Mouse (Mus musculus): ENCODE results near the gene Keg1. TPM values are rescaled to one million over a fixed set of nuclear protein-coding genes. Genes with fewer than 3 reads are reported as not detected.

Gene Keg1
- polyA plus RNA-seq, 1 experiment from 2014 or later: not detected

Other genes with a start within 250 kb of the Keg1 start
- gene Mpeg1, start 235.0 kb upstream of the Keg1 start, polyA plus RNA-seq (2015; fragmentation: Nextera tagmentation; extraction: Ambion mirVana): 0.47 and 0.54 TPM in 2 replicates
- 7.7 and 8.0 TPM in 2 replicates for gene Dtx4, start 194.3 kb upstream of the Keg1 start, polyA plus RNA-seq (2015; fragmentation: Nextera tagmentation; extraction: Ambion mirVana)
- gene Fam111a, start 150.0 kb upstream of the Keg1 start, polyA plus RNA-seq (2015; fragmentation: Nextera tagmentation; extraction: Ambion mirVana): 24.0 and 25.5 TPM in 2 replicates
- gene Gm4952, start 95.8 kb upstream of the Keg1 start, polyA plus RNA-seq (2015; fragmentation: Nextera tagmentation; extraction: Ambion mirVana): 0.10 TPM in 1 of 2 replicates, not detected in the other
- not detected in 2 replicates for gene Glyat, start 62.5 kb upstream of the Keg1 start, polyA plus RNA-seq (2015; fragmentation: Nextera tagmentation; extraction: Ambion mirVana)
- gene Olfr1442, start 25.3 kb upstream of the Keg1 start, polyA plus RNA-seq (2015; fragmentation: Nextera tagmentation; extraction: Ambion mirVana): not detected in 2 replicates
- gene Olfr1443, start 17.7 kb upstream of the Keg1 start, polyA plus RNA-seq (2015; fragmentation: Nextera tagmentation; extraction: Ambion mirVana): not detected in 2 replicates
- 0.48 and 0.87 TPM in 2 replicates for gene Cntf, start 69.8 kb downstream of the Keg1 start, polyA plus RNA-seq (2015; fragmentation: Nextera tagmentation; extraction: Ambion mirVana)
- gene Zfp91, start 100.3 kb downstream of the Keg1 start, polyA plus RNA-seq (2015; fragmentation: Nextera tagmentation; extraction: Ambion mirVana): 11.2 and 13.8 TPM in 2 replicates
- 6.0 and 6.3 TPM in 2 replicates for gene Lpxn, start 100.4 kb downstream of the Keg1 start, polyA plus RNA-seq (2015; fragmentation: Nextera tagmentation; extraction: Ambion mirVana)
- not detected in 2 replicates for gene Gm5244, start 150.9 kb downstream of the Keg1 start, polyA plus RNA-seq (2015; fragmentation: Nextera tagmentation; extraction: Ambion mirVana)
- gene Olfr1444, start 161.5 kb downstream of the Keg1 start, polyA plus RNA-seq (2015; fragmentation: Nextera tagmentation; extraction: Ambion mirVana): not detected in 2 replicates
- gene Olfr1445, start 188.1 kb downstream of the Keg1 start, polyA plus RNA-seq (2015; fragmentation: Nextera tagmentation; extraction: Ambion mirVana): not detected in 2 replicates
- gene Olfr1446, start 197.7 kb downstream of the Keg1 start, polyA plus RNA-seq (2015; fragmentation: Nextera tagmentation; extraction: Ambion mirVana): not detected in 2 replicates
- not detected in 2 replicates for gene Olfr1447, start 208.0 kb downstream of the Keg1 start, polyA plus RNA-seq (2015; fragmentation: Nextera tagmentation; extraction: Ambion mirVana)
- gene Olfr1448, start 228.6 kb downstream of the Keg1 start, polyA plus RNA-seq (2015; fragmentation: Nextera tagmentation; extraction: Ambion mirVana): not detected in 2 replicates
- gene Olfr1449, start 235.1 kb downstream of the Keg1 start, polyA plus RNA-seq (2015; fragmentation: Nextera tagmentation; extraction: Ambion mirVana): not detected in 2 replicates